Mouse (Mus musculus) megakaryocyte, adult 5-6 weeks (primary cell): ENCODE measurements around the gene Gm26992. TPM values are rescaled to one million over a fixed set of nuclear protein-coding genes. Genes with fewer than 3 reads are reported as not detected.

Experiments used
- total RNA-seq, 2 experiments: library from RNA; stranded (forward) in 1 of 2; stranded (reverse) in 1 of 2; fragments of 153-499, 151-499 nt in 1 of 2; fragments of 221-1000, 200-1000 nt in 1 of 2; gene quantifications; 2 replicates each; pipeline versions ENCODE4 v1.2.3 to v1.2.4; 2015 to 2017

The Gm26992 gene
- total RNA-seq, 2 experiments from 2014 or later: not detected

Other genes starting within 250 kb of the Gm26992 start
- 0.07 and 0.42 TPM in 2 replicates for gene Nap1l2, start 235.4 kb upstream of the Gm26992 start, total RNA-seq (2015)
- 0.33 and 0.94 TPM in 2 replicates for gene Nap1l2, start 235.4 kb upstream of the Gm26992 start, total RNA-seq (2017)
- not detected in 2 replicates for gene Cdx4, start 100.6 kb upstream of the Gm26992 start, total RNA-seq (2015)
- gene Cdx4, start 100.6 kb upstream of the Gm26992 start, total RNA-seq (2017): not detected in 2 replicates
- gene Chic1, start 65.5 kb upstream of the Gm26992 start, total RNA-seq (2015): not detected in 2 replicates
- 0.24 TPM in 1 of 2 replicates, not detected in the other for gene Chic1, start 65.5 kb upstream of the Gm26992 start, total RNA-seq (2017)
- gene Tsx, start 7.5 kb upstream of the Gm26992 start, total RNA-seq (2015): not detected in 2 replicates
- gene Tsx, start 7.5 kb upstream of the Gm26992 start, total RNA-seq (2017): not detected in 2 replicates
- 0.30 TPM in 1 of 2 replicates, not detected in the other for gene Zcchc13, start 208.6 kb downstream of the Gm26992 start, total RNA-seq (2015)
- gene Zcchc13, start 208.6 kb downstream of the Gm26992 start, total RNA-seq (2017): not detected in 2 replicates